Mouse (Mus musculus) layer of hippocampus, postnatal 36 days (tissue): ENCODE data around the gene Gm21822. TPM values are rescaled to one million over a fixed set of nuclear protein-coding genes. Genes with fewer than 3 reads are reported as not detected.
"Not testable (repeated sequence)": the region's sequence is repeated elsewhere in the genome, so short reads cannot be mapped to it uniquely, and the experiment has no call there.

Experiments used
- DNase-seq, 2 experiments: peaks; one replicate each; pipeline ENCODE4 v3.0.0; 2022
- total RNA-seq, 2 experiments: library from RNA; stranded (reverse); gene quantifications; 2 replicates each; pipeline ENCODE4 v1.2.3; 2021

Gene Gm21822
- not detected for total RNA-seq

DNA sequence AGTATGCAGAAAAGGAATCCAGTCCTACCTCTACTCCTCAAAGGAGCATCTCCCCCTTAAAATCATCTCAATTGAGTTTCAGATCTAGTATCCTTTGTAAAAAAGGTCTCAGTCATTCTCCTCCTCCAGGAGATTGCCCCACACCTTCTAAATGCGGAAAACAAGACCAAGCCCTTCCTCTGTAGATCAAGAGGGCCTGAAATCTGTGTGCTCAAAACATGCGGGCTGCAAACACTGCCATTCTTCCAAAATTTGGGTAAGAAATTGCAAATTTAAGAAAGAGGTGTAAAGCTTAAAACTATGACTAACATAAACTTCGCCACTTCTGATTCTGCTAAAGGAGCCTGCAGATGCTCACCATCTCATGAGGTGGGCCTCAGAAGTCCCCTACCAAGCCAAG is at the start of gene Gm21822:
Gm21822 (plus strand) TSS at position 301 of the 400 bp plus-strand sequence.
- DNase-seq: not testable (repeated sequence)
